Mouse (Mus musculus) heart, postnatal 14 days (tissue): ENCODE measurements around the gene Clmp. TPM values are rescaled to one million over a fixed set of nuclear protein-coding genes. Genes with fewer than 3 reads are reported as not detected.

ENCODE experiments used
- DNase-seq, 2 experiments: peaks; one replicate each; pipeline ENCODE4 v3.0.0; 2021 to 2022
- intact Hi-C: fragments of 180-260 bp; cut with DNase I; formaldehyde crosslinking; loops from one replicate; pipeline ENCODE4 v1.15.1; 2025
- total RNA-seq, 2 experiments: library from RNA; stranded (reverse); gene quantifications; 2 replicates each; pipeline ENCODE4 v1.2.3; 2021

Gene Clmp
- total RNA-seq, 2 experiments from 2014 or later, result 4.2 to 6.0 TPM

DNA sequence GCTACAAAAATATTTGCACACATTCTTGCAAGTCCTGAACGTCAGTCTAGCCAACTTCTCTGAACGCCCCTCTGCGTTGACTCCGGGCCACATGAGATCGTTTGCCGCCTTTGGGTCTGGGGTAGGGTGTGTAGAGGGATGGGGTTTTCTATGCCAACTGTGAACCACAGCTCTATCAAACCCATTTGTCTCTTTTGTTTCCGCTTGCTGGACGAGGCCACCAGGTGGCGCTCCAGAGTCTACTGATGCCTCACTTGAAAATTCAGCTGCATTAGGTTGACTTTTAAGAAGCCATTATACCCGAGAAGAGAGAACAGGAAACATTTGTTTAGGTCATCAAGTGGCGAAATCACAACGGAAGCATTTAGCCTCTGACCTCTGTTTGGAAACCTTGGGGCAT lies 148.8 kb downstream of the Clmp start:
- intact Hi-C loops, result loop anchor here (2.0 to 5.0 kb wide), 3 partner anchors 78 to 148 kb away; no protein-coding TSS in a partner anchor
- DNase-seq, result peak; percentile 80 to 87

Other genes starting within 250 kb of the Clmp start
- 10 to 100 TPM; 19.2 to 24.5 TPM for gene Gramd1b, start 154.6 kb upstream of the Clmp start, total RNA-seq
- gene Gm21915, start 15.3 kb upstream of the Clmp start, total RNA-seq, result not detected
- 1,000 to 10,000 TPM; 1,048 to 1,357 TPM for gene Hspa8, start 115.0 kb downstream of the Clmp start, total RNA-seq
- not detected for gene Bsx, start 188.2 kb downstream of the Clmp start, total RNA-seq